Mouse (Mus musculus) olfactory bulb, adult 2 months (tissue): ENCODE results near the gene Zmym2. TPM values are rescaled to one million over a fixed set of nuclear protein-coding genes. Genes with fewer than 3 reads are reported as not detected.
A peak's percentile ranks its signal among the peaks of the same experiment; 100 is the strongest.
"Not testable (repeated sequence)": the region's sequence is repeated elsewhere in the genome, so short reads cannot be mapped to it uniquely, and the experiment has no call there.

ENCODE experiments used
- H3K27ac ChIP-seq: fragments of 200-500 bp; 2 replicates; pipeline ENCODE4 v1.5.1; 2012; ENCODE audit warnings: low read depth, low read length; ENCODE audit not compliant: insufficient read depth
- H3K4me1 ChIP-seq: fragments of 200-500 bp; 2 replicates; pipeline ENCODE4 v1.6.1; 2012; ENCODE audit warnings: low read length; ENCODE audit not compliant: control insufficient read depth, insufficient read depth
- H3K4me3 ChIP-seq: fragments of 200-500 bp; 2 replicates; pipeline ENCODE4 v1.5.1; 2012; ENCODE audit warnings: mild to moderate bottlenecking, low read depth, low read length, moderate library complexity; ENCODE audit not compliant: insufficient read depth
- CTCF ChIP-seq: fragments of 200-500 bp; IDR thresholded peaks from 2 replicates; pipeline ENCODE4 v1.5.1; 2012; ENCODE audit warnings: low read depth, mild to moderate bottlenecking, low read length, moderate library complexity; ENCODE audit not compliant: insufficient read depth
- POLR2A ChIP-seq: fragments of 200-500 bp; IDR thresholded peaks from 2 replicates; pipeline ENCODE4 v1.6.1; 2012; ENCODE audit warnings: mild to moderate bottlenecking, low read depth, low read length, moderate library complexity; ENCODE audit not compliant: insufficient read depth
- WGBS: fragments of 180-500 bp; shearing (Covaris S2); methylation state at CpG from one replicate; pipeline ENCODE4 v1.1.7; 2018; 5-methylcytosine and 5-hydroxymethylcytosine counted together
- polyA plus RNA-seq: library from polyadenylated mRNA; stranded (reverse); fragments of >200 nt; gene quantifications from 2 replicates; pipeline ENCODE4 v1.2.4, GENCODE M21; 2012; ENCODE audit warnings: low replicate concordance; ENCODE audit not compliant: missing spikeins, insufficient read depth, insufficient read length

The Zmym2 gene
- 233 and 330 TPM in 2 replicates for polyA plus RNA-seq

DNA sequence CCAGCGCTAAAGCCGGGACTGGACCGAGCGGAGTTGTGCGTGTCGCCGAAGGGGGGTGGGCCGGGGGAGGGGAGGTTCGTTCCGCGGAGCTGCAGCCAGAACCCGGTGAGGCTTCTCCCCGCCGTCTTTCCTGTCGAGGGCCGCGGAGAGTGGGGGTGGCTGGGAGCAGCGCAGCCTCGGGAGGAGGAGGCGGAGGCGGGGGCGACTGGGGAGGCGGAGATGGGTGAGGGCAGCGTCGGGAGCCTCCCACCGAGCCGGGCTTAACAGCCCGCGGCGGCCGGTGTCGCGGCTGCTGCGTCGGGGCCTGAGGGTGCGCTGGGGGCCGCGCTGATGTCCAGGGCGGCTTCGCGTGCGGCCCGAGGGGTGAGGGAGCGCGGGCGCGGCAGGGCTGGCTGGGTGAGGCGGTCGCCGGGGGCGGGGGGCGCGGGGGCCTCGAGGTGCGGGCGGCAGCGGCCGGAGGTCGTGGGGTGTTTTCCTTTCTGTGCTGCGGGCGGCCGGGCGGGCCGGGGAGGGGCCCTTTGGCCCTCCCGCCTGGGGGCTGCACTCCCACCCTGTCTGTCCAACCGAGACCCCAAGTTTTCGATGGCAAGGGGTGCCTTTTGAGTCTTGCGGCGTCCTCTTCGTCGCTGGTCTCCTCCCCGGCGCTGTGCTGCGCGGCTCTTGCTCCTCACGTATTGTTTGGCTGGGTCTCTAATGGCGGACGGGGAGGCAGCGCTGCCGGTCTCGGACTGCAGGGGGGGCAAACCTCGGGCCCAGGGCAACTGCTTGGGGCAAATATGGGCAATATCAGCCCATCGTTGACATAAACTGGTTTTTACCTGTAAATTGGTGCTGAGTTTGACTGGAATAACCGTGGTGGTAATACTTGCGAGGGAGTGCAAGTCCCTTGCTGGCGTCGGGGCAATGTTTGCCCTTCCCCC is at the start of gene Zmym2:
TSS of gene Zmym2 (plus strand) at position 60 of the 920 bp plus-strand sequence.
- TF ChIP-seq CTCF, result peak; percentile 41; the same call in 1 of the 2 replicates
- Histone ChIP-seq H3K27ac (peak within 1 kb of the TSS; percentile 98), H3K4me3 (peak within 1 kb of the TSS; percentile 97)
- WGBS, result 1% methylated on average over 48 of the region's 87 CpGs
- H3K4me1 ChIP-seq, result not testable (repeated sequence)

DNA sequence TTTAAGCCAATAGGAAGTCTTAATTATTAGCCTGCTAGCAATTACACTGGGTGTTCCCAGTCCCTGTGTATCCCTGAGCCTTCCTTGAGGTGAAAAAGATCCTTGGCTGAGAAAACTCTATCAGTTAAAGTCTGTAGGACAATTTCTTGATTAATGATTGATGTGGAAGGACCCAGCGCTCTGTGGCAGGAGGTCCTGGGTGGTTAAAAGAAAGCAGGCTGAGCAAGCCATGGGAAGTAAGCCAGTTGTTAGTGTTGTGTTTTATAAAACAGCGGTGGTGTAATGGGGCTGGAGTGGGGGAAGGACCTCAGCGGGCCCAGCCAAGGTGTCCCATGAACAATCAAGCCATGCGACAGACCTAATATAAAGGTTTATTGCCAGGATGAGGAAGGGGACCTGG is 42.4 kb upstream of the Zmym2 start:
- H3K27ac ChIP-seq, result no peak overlapping the region
- H3K4me3 ChIP-seq, result no peak overlapping the region
- TF ChIP-seq POLR2A (no peak), CTCF (no peak)
- 64% methylated on average over 4 of the region's 4 CpGs for WGBS
- H3K4me1 ChIP-seq, result no peaks in the 10 kb centered on the region

DNA sequence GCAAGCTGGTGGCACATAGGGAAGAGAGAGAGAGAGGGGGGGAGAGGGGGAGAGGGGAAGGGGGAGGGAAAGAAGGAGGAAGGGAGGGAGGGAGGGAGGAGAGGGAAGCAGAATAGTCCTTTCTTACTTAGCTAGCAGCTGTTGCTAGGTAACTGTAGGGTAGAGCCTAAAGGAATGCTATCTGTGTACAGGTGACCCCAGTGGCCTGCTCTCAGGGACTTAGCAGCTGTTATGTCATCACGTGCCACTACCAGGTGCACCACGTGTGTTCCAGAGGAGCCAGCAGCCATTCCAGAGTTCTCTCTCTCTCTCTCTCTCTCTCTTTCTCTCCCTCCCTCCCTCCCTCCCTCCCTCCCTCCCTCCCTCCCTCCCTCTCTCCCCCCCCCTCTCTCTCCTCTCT is 41.9 kb upstream of the Zmym2 start:
- Histone ChIP-seq H3K4me1 (no peaks in the 10 kb centered on the region), H3K27ac (no peak overlapping the region), H3K4me3 (no peak overlapping the region)
- WGBS, result 29% methylated on average over 2 of the region's 2 CpGs
- TF ChIP-seq CTCF, result no peak
- no peak for TF ChIP-seq POLR2A

DNA sequence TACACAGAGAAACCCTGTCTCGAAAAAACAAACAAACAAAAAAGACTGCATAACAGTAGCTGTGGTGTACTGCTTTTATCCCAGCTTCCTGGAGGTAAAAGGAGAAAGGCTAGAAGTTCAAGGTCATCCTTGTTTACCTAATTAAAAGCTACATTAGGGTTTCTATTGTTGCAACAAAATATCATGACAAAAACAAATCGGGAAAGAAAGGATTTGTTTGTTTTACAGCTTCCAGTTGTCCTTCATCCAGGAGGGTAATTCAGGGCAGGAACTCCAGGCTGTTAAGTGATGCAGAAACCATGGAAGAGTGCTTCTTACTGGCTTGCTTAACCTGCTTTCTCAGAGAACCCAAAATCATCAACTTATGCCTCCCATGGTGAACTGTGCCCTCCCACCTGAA is 38.1 kb upstream of the Zmym2 start:
- Histone ChIP-seq H3K4me1 (no peaks in the 10 kb centered on the region), H3K27ac (no peak overlapping the region), H3K4me3 (no peak overlapping the region)
- 66% methylated on average over 2 of the region's 2 CpGs for WGBS
- TF ChIP-seq POLR2A, result no peak
- no peak for TF ChIP-seq CTCF

DNA sequence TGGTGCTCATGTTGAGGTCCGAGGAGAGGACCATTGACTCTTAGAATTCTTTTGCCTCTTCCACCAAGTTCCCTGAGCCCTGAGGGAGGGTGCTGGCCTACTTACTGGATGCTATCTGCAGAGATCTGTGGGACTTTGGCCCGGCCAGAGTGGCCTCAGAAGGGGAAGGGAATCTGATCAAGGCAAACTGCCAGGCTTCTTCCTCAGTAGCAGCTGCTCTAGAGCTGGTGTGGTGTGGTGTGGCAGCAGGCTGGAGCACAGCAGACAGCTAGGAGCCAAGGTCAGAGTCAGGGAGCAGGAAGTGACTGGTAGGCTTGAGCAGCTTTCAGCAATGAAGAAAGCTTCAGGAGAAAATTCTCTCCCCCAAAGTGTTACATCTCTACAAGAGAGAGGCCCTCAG is 36.8 kb upstream of the Zmym2 start:
- TF ChIP-seq CTCF (no peak), POLR2A (no peak)
- Histone ChIP-seq H3K27ac (no peak overlapping the region), H3K4me1 (no peaks in the 10 kb centered on the region), H3K4me3 (no peak overlapping the region)
- 70% methylated on average over 2 of the region's 2 CpGs for WGBS

DNA sequence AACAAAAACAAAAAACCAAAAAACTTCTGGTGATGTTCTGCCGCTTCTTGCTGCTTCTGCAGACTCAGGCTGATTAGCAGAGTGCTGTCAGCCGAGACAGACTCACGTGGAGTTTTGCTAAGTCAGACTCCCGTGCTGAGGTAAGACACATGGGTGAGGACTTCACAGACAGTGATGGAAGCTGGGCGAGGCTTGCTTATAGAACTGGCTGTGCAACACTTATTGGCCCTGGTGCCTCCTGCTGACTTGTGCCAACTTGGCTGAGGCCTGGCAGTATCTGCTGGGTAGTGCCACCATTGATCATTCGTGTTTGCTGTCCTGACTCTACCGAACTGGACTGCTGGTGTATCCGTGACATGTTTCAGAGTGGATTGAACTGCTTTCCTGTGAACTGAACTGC is 22.4 kb upstream of the Zmym2 start:
- 85% methylated on average over 8 of the region's 8 CpGs for WGBS
- no peak overlapping the region for H3K4me3 ChIP-seq
- no peak overlapping the region for H3K27ac ChIP-seq
- H3K4me1 ChIP-seq, result peaks cover 2% of the 10 kb centered on the region; the same call in 1 of the 2 replicates
- TF ChIP-seq CTCF, result no peak
- no peak for TF ChIP-seq POLR2A

DNA sequence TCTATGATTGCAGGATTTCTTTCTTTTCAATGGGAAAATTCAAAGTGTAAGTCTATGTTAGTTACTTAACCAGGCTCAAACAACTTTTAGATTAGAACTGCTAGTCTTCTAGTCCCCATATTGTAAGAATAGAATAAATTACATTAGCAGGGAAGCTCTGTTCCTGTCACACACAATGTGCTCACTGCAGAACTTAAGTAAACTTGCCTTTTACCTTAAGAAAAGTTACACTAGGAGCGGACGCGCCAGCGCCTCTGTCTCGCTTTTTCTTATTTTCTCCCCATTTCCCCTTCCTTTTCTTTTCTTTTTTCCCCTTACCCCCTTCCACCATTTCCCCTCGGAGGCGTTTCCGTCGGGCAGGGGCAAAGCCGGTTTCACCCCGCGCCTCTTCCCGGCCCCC is 21.8 kb upstream of the Zmym2 start:
- Histone ChIP-seq H3K27ac (no peak overlapping the region), H3K4me1 (peaks cover 2% of the 10 kb centered on the region; the same call in 1 of the 2 replicates), H3K4me3 (no peak overlapping the region)
- 24% methylated on average over 13 of the region's 13 CpGs for WGBS
- no peak for TF ChIP-seq POLR2A
- no peak for TF ChIP-seq CTCF

DNA sequence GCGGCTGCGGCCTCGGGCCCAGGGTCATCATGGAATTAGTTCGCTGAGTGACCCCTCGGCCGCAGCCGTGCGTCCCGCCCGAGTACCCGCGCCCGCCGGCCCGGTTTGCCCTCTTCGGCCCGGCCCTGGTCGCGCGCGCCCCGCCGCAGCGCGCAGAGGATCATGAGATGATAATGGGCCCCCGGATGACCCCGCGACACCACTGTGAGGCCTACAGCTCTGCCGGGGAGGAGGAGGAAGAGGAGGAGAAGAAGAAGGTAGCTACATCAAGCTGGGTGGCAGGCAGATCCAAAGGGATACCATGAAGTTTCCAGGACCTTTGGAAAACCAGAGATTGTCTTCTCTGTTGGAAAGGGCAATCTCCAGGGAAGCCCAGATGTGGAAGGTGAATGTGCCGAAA is 21.3 kb upstream of the Zmym2 start:
- 9% methylated on average over 30 of the region's 30 CpGs for WGBS
- H3K4me3 ChIP-seq, H3K27ac ChIP-seq, H3K4me1 ChIP-seq: not testable (repeated sequence)

DNA sequence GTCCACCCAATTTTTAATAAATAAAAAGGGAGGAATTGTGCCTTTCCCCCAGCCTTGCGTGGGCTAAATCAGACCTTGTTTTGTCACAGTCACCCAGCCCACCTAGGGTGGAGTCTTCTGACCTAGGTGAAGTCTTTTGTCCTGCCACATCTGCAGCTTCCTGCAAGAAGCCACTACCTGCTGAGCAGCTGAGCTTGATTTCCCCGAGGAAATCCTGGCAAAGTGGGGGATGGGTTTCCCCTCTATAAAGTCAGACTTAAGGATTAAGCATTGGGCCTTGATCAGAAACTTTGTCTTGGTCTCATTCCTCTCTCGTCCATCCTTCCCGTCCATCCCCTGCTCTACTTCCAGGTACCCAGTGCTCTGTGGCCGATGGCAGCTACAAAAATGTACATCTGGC is 12.9 kb upstream of the Zmym2 start:
- whole genome bisulfite sequencing, result 80% methylated on average over 5 of the region's 5 CpGs
- H3K27ac ChIP-seq, result no peak overlapping the region
- H3K4me1 ChIP-seq, result no peaks in the 10 kb centered on the region
- H3K4me3 ChIP-seq, result no peak overlapping the region
- no peak for TF ChIP-seq CTCF
- no peak for TF ChIP-seq POLR2A

DNA sequence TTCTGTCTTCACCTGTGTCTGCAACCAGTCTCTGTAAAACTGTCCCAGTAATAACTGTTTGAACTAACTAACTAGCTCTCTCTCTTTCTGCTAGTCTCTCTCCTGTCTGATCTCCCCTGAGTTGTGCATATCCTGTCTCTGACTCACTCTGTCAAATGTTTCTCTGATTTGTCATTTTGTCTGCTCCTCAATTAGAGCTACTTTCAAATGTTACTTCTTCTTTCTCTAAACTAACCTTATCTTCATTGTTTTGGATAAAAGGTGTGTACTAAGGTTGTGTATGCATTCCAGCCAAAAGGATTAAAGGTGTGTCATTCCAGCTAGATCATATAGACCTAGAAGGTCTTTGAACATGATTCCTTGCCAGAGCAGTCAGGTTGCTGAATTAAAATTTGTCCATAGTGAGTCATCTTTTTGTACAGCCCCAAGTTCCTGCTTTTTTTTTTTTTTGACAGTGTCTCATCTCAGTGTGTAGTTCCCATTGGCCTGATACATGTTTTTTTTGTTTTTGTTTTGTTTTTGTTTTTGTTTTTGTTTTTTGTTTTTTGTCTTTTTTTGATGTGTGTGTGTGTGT is 10.8 kb upstream of the Zmym2 start:
- Histone ChIP-seq H3K4me3 (no peak overlapping the region), H3K27ac (no peak overlapping the region), H3K4me1 (no peaks in the 10 kb centered on the region)
- TF ChIP-seq CTCF, result no peak
- no peak for TF ChIP-seq POLR2A
